Mouse (Mus musculus): ENCODE data around the gene Tmem237.

- TF ChIP-seq EP300 (IDR thresholded peaks at IDR 0.05) (no peak), CTCF (IDR thresholded peaks at IDR 0.05) (no peak)
Measured at GRCm38 (mm10) chr1:59094705-59095104, 25.5 kb downstream of the Tmem237 start, which contains the start of gene C2cd6.

Measured in lung, postnatal 0 days (tissue).